Mouse (Mus musculus): Measurements from ENCODE around the gene Ppp2r5a. TPM values are rescaled to one million over a fixed set of nuclear protein-coding genes. Genes with fewer than 3 reads are reported as not detected.

The Ppp2r5a gene
- polyA plus RNA-seq, 1 experiment from 2014 or later: 22.6 TPM

DNA sequence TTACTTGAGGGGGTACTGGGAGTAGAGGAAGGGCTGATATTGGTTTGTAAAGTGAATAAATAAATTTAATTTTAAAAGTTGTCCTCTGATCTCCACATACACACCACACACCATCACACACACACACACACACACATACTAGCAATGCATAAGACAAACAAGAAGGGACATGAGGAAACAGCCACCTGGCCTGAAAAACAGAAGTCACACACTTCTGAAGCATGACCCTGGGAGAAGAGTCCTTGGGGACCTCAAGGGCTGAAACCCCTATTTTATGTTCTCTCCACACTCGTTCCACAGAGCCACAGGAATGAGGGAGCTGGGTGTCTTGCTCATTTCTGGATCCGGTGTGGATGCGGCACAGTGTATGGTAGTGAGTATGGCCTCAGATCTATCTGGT is 79.7 kb downstream of the Ppp2r5a start:
- no peak for DNase-seq (ENCODE audit: low spot score)
- Histone ChIP-seq H3K27me3 (ENCODE audit: control insufficient read depth, insufficient read depth, low read length) (no peaks in the 10 kb centered on the region), H3K4me1 (ENCODE audit: control insufficient read depth, insufficient read depth, low read length) (peaks cover 10% of the 10 kb centered on the region; the same call in 1 of the 2 replicates), H3K4me3 (ENCODE audit: low read depth, low read length) (no peak overlapping the region), H3K27ac (ENCODE audit: low read depth, low read length) (no peak overlapping the region), H3K9ac (ENCODE audit: low read length) (no peak overlapping the region), H3K9me3 (ENCODE audit: control insufficient read depth, low read length) (no peaks in the 10 kb centered on the region), H3K4me2 (ENCODE audit: low read depth) (no peak overlapping the region), H3K36me3 (ENCODE audit: control insufficient read depth, insufficient read depth, low read length) (peaks cover under 1% of the 10 kb centered on the region; the same call in 1 of the 2 replicates)
- ATAC-seq (ENCODE audit: insufficient read depth, low FRiP score, low TSS enrichment): no peak
- WGBS: 88% methylated on average over 3 of the region's 3 CpGs

DNA sequence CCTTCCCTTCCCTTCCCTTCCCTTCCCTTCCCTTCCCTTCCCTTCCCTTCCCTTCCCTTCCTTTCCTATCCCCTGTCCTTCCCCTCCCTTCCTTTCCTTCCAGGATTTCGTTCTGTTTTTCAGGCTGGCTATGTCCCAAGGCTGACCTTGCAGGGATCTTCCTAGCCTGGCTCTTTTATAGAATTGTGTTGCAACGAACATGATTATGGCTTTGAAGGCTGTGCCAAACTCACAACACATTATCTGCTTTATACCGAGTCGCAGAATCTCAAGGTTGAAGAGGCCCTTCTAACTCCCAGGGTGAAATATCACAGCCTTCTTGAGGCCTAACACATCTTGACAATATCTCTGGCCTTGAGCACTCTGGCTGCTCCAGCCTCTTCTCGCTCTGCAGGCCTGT is 84.4 kb downstream of the Ppp2r5a start:
- no peak overlapping the region for H3K4me3 ChIP-seq (ENCODE audit: low read depth, low read length)
- H3K9ac ChIP-seq (ENCODE audit: low read length): no peak overlapping the region
- no peak overlapping the region for H3K4me2 ChIP-seq (ENCODE audit: low read depth)
- H3K9me3 ChIP-seq (ENCODE audit: control insufficient read depth, low read length): no peaks in the 10 kb centered on the region
- no peaks in the 10 kb centered on the region for H3K36me3 ChIP-seq (ENCODE audit: control insufficient read depth, insufficient read depth, low read length)
- H3K27me3 ChIP-seq (ENCODE audit: control insufficient read depth, insufficient read depth, low read length): no peaks in the 10 kb centered on the region
- ATAC-seq (ENCODE audit: insufficient read depth, low FRiP score, low TSS enrichment) (no peak), DNase-seq (ENCODE audit: low spot score) (no peak)
- no peak overlapping the region for H3K27ac ChIP-seq (ENCODE audit: low read depth, low read length)
- 84% methylated on average over 5 of the region's 5 CpGs for WGBS
- no peaks in the 10 kb centered on the region; the same call in 1 of the 2 replicates for H3K4me1 ChIP-seq (ENCODE audit: control insufficient read depth, insufficient read depth, low read length)

DNA sequence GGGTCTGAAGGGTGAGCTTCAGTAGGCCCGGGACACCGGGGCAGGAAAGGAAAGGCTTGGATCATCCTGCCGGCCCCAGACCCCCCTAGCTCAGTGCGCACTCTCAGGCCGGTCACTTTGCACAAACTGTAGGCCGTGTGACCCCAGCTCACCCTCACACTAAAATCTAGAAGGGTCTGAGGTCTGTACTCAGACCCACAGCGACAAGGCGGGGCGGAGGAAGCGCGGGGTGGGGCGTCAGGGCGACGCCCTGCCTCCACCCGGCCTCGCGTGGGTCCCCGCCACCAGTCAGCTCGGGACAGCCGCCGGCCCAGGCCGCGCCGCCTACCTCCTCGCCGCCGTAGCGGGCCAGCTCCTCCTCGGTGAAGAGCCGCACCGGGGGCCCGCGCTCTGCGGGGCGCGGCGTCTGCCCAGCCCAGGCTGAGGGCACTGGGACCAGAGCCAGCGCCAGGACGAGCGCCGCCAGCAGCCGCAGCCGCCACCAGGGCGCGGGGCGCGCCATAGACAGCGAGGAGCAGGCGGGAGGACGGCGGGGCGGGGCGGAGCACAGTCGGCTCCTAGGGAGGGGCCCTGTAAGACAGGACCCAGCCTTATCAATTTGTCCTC is 85.4 kb downstream of the Ppp2r5a start, which contains the start of gene Nenf:
Gene Nenf, minus strand, starts transcription at position 604 of the 606 bp plus-strand sequence.
- Histone ChIP-seq H3K36me3 (ENCODE audit: control insufficient read depth, insufficient read depth, low read length) (no peaks in the 10 kb centered on the region), H3K4me1 (ENCODE audit: control insufficient read depth, insufficient read depth, low read length) (peaks cover 2% of the 10 kb centered on the region; the same call in 1 of the 2 replicates), H3K4me2 (ENCODE audit: low read depth) (peak within 1 kb of the TSS; percentile 57), H3K4me3 (ENCODE audit: low read depth, low read length) (peak within 1 kb of the TSS; percentile 58), H3K9ac (ENCODE audit: low read length) (peak within 1 kb of the TSS; percentile 86), H3K9me3 (ENCODE audit: control insufficient read depth, low read length) (no peaks in the 10 kb centered on the region), H3K27ac (ENCODE audit: low read depth, low read length) (no peak within 1 kb of the TSS), H3K27me3 (ENCODE audit: control insufficient read depth, insufficient read depth, low read length) (no peaks in the 10 kb centered on the region)
- DNase-seq (ENCODE audit: low spot score) (peak; percentile 69), ATAC-seq (ENCODE audit: insufficient read depth, low FRiP score, low TSS enrichment) (peak; percentile 91)
- WGBS: 2% methylated on average over 51 of the region's 54 CpGs

DNA sequence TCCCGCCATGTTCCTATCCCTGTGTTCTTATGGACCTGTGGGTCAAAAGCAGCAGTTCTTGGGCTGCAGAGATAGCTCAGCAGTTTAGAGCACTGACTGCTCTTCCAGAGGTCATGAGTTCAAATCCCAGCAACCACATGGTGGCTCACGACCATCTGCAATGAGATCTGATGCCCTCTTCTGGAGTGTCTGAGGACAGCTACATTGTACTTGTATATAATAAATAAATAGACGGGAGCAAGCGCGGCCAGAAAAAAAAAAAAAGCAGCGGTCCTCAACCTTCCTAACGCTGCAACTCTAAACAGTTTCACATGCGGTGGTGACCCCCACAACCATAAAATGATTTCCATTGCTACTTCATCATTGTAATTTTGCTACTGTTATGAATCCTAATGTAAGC is 86.3 kb downstream of the Ppp2r5a start:
- Histone ChIP-seq H3K27me3 (ENCODE audit: control insufficient read depth, insufficient read depth, low read length) (no peaks in the 10 kb centered on the region), H3K9ac (ENCODE audit: low read length) (no peak overlapping the region), H3K4me3 (ENCODE audit: low read depth, low read length) (no peak overlapping the region), H3K27ac (ENCODE audit: low read depth, low read length) (no peak overlapping the region), H3K9me3 (ENCODE audit: control insufficient read depth, low read length) (no peaks in the 10 kb centered on the region), H3K4me2 (ENCODE audit: low read depth) (peak overlapping the region; percentile 57; the same call in 1 of the 2 replicates), H3K36me3 (ENCODE audit: control insufficient read depth, insufficient read depth, low read length) (no peaks in the 10 kb centered on the region), H3K4me1 (ENCODE audit: control insufficient read depth, insufficient read depth, low read length) (peaks cover 4% of the 10 kb centered on the region; the same call in 1 of the 2 replicates)
- 90% methylated on average over 8 of the region's 8 CpGs for WGBS
- ATAC-seq (ENCODE audit: insufficient read depth, low FRiP score, low TSS enrichment): no peak
- DNase-seq (ENCODE audit: low spot score): no peak

DNA sequence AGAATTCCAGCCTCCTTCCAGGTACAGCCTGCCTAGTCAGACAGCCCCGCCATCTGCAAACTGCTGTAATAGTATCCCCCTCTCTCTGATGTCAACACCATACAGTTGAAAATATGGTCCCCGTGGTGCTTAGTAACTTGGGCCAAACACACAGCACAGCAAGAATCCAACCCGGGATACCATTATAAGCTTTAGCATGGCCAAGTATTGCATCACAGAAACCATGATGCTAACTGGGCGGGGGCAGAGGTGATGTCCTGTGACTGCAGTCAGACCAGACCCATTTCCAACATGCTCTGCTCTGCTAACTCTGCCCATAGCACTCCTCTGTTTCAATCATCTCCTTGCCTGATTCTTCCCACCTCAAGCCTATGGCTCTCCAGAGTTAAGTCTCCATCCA is 89.1 kb downstream of the Ppp2r5a start:
- H3K27me3 ChIP-seq (ENCODE audit: control insufficient read depth, insufficient read depth, low read length): no peaks in the 10 kb centered on the region
- DNase-seq (ENCODE audit: low spot score) (no peak), ATAC-seq (ENCODE audit: insufficient read depth, low FRiP score, low TSS enrichment) (no peak)
- no peak overlapping the region for H3K4me3 ChIP-seq (ENCODE audit: low read depth, low read length)
- H3K4me1 ChIP-seq (ENCODE audit: control insufficient read depth, insufficient read depth, low read length): peaks cover 4% of the 10 kb centered on the region; the same call in 1 of the 2 replicates
- H3K4me2 ChIP-seq (ENCODE audit: low read depth): no peak overlapping the region
- H3K36me3 ChIP-seq (ENCODE audit: control insufficient read depth, insufficient read depth, low read length): no peaks in the 10 kb centered on the region
- H3K27ac ChIP-seq (ENCODE audit: low read depth, low read length): no peak overlapping the region
- H3K9ac ChIP-seq (ENCODE audit: low read length): no peak overlapping the region
- H3K9me3 ChIP-seq (ENCODE audit: control insufficient read depth, low read length): no peaks in the 10 kb centered on the region
- WGBS: 73% methylated on average over 4 of the region's 4 CpGs

DNA sequence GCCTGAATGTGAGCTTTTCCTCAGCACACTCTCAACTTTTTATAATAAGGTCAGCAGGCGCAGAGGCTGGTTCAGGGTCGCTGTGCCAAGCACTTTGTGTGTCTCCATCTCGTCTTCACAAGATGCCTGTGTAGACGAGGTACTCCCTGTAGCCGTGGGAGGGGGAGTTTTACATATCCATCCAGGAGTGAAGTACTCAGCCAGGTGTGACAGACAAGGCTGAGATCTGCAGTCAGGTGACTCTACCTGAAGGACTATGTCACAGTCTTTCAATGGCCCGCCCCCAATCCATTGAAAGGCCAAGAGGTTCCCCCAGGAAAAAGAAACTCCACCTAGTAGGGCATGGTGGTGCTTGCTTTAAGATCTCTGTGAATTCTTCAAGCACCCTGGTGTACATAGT is 89.9 kb downstream of the Ppp2r5a start:
- Histone ChIP-seq H3K9ac (ENCODE audit: low read length) (no peak overlapping the region), H3K4me1 (ENCODE audit: control insufficient read depth, insufficient read depth, low read length) (peaks cover 4% of the 10 kb centered on the region; the same call in 1 of the 2 replicates), H3K9me3 (ENCODE audit: control insufficient read depth, low read length) (no peaks in the 10 kb centered on the region), H3K36me3 (ENCODE audit: control insufficient read depth, insufficient read depth, low read length) (no peaks in the 10 kb centered on the region), H3K4me3 (ENCODE audit: low read depth, low read length) (peak overlapping the region; percentile 44; the same call in 1 of the 2 replicates), H3K27ac (ENCODE audit: low read depth, low read length) (no peak overlapping the region), H3K27me3 (ENCODE audit: control insufficient read depth, insufficient read depth, low read length) (no peaks in the 10 kb centered on the region), H3K4me2 (ENCODE audit: low read depth) (peak overlapping the region; percentile 43)
- DNase-seq (ENCODE audit: low spot score) (no peak), ATAC-seq (ENCODE audit: insufficient read depth, low FRiP score, low TSS enrichment) (no peak)
- WGBS: 71% methylated on average over 6 of the region's 6 CpGs

DNA sequence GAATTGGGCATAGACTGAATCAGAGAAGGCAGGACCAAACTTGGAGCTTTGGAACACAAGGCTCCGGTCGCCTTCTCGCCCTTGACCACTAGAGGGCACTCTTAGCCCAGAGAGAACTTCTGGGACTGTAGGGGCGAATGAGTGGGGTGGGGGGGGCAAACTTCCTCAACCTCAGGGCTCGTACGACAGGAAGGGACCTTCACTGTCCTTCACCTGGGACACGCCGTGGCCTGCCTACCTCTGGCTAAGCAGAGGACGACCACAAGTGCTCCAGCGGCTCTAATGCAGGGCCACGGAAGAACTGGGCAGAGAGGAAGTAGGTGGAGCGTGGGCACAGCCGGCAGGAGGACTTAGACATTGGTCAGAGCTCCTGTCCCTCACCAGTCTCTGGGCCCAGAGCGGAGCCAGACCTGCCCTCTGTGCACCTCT is 90.5 kb downstream of the Ppp2r5a start:
- H3K4me2 ChIP-seq (ENCODE audit: low read depth): peak overlapping the region; percentile 43
- H3K27me3 ChIP-seq (ENCODE audit: control insufficient read depth, insufficient read depth, low read length): no peaks in the 10 kb centered on the region
- WGBS: under 1% methylated on average over 14 of the region's 14 CpGs
- H3K4me1 ChIP-seq (ENCODE audit: control insufficient read depth, insufficient read depth, low read length): peaks cover 4% of the 10 kb centered on the region; the same call in 1 of the 2 replicates
- ATAC-seq (ENCODE audit: insufficient read depth, low FRiP score, low TSS enrichment) (peak; percentile 67), DNase-seq (ENCODE audit: low spot score) (peak; percentile 84)
- peak overlapping the region; percentile 69 for H3K9ac ChIP-seq (ENCODE audit: low read length)
- H3K27ac ChIP-seq (ENCODE audit: low read depth, low read length): no peak overlapping the region
- H3K4me3 ChIP-seq (ENCODE audit: low read depth, low read length): peak overlapping the region; percentile 44
- no peaks in the 10 kb centered on the region for H3K36me3 ChIP-seq (ENCODE audit: control insufficient read depth, insufficient read depth, low read length)
- H3K9me3 ChIP-seq (ENCODE audit: control insufficient read depth, low read length): no peaks in the 10 kb centered on the region

DNA sequence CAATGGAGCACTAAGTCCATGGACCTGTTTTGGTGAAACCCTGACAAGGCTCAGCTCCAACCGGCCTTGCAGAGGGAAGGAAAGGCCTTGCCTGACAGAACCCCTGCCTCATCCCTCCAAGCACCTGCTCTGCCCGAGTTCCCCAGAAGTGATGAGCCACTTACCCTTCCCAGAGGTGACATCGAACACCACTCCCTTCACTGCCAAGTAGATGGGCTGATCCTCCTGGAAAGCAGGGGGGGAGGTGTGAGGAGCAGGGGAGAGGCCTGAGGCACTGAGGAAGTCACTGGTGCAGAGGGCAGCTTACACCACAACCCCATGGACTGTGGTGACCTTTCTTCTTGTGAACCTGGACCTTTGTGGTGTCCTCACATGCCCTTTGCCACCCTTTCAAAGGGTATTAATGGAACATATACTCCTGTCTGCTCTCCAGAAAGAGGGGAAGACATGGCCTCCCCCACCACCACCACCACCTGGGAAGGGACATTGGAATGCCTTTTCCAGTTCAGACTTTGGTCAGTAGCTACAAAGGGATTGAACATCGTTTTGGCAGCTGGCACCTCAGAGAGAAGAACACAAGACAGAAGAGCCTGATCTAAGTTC is 91.7 kb downstream of the Ppp2r5a start:
- Histone ChIP-seq H3K4me3 (ENCODE audit: low read depth, low read length) (no peak overlapping the region), H3K4me1 (ENCODE audit: control insufficient read depth, insufficient read depth, low read length) (0 out of 2 replicates have a peak, but pooled peaks cover 4% of the 10 kb centered on the region), H3K9me3 (ENCODE audit: control insufficient read depth, low read length) (no peaks in the 10 kb centered on the region), H3K27ac (ENCODE audit: low read depth, low read length) (no peak overlapping the region), H3K36me3 (ENCODE audit: control insufficient read depth, insufficient read depth, low read length) (no peaks in the 10 kb centered on the region), H3K27me3 (ENCODE audit: control insufficient read depth, insufficient read depth, low read length) (no peaks in the 10 kb centered on the region), H3K4me2 (ENCODE audit: low read depth) (no peak overlapping the region), H3K9ac (ENCODE audit: low read length) (no peak overlapping the region)
- DNase-seq (ENCODE audit: low spot score) (no peak), ATAC-seq (ENCODE audit: insufficient read depth, low FRiP score, low TSS enrichment) (no peak)
- WGBS: 77% methylated on average over 4 of the region's 4 CpGs
